Mouse (Mus musculus) telencephalon, adult 2 months (tissue): ENCODE results near the gene Smoc2.

Experiments used
- DNase-seq: peaks from one replicate; pipeline ENCODE4 v3.0.0-alpha.2; 2011; ENCODE audit warnings: low read depth, low spot score

Gene Smoc2

DNA sequence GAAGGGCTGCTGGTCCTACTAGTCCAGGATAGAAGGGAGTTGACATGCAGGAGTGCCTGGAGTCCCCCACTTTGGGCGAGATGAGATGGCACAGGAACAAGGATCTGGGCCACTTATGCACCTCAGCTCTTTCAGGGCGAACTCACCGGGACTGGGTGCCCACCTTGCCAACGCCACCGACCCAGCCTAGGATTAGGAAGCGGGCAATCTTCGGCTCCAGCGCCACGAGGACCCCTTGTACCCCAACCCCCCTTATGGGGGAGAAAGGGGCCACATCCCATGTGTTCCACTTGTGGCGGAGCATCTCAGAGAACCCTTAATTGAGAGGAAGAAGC lies 627 bp downstream of the Smoc2 start:
- no peak for DNase-seq

GRCm38 (mm10) chr17:14280425-14280833 lies 1.1 kb downstream of the Smoc2 start:
- DNase-seq, result no peak

- peak; percentile 18 for DNase-seq
Observed at GRCm38 (mm10) chr17:14288015-14288616, 8.8 kb downstream of the Smoc2 start.

GRCm38 (mm10) chr17:14293617-14294016 lies 14.3 kb downstream of the Smoc2 start:
- no peak for DNase-seq

DNA sequence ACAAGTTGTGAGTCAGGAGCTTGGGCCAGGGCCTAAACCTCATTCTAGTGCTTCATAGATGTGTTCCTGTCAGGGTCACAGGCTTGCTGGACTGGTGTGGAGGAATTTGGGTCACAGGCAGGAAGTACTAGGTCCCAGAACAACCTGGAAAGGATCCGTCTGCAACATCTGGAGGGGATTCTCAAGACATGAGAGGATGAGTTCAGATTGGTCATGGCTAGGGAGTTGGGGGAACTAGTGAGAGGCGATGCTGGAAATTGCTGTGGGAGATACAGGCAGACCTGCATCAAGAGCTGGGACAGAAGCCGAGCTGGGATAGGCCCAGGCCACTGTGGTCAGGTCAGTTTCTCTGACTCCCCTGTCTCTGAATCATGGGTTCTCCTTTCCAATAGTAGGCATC lies 15.8 kb downstream of the Smoc2 start:
- DNase-seq, result no peak

- DNase-seq, result no peak
Observed at GRCm38 (mm10) chr17:14300361-14300760, 21.1 kb downstream of the Smoc2 start.

DNA sequence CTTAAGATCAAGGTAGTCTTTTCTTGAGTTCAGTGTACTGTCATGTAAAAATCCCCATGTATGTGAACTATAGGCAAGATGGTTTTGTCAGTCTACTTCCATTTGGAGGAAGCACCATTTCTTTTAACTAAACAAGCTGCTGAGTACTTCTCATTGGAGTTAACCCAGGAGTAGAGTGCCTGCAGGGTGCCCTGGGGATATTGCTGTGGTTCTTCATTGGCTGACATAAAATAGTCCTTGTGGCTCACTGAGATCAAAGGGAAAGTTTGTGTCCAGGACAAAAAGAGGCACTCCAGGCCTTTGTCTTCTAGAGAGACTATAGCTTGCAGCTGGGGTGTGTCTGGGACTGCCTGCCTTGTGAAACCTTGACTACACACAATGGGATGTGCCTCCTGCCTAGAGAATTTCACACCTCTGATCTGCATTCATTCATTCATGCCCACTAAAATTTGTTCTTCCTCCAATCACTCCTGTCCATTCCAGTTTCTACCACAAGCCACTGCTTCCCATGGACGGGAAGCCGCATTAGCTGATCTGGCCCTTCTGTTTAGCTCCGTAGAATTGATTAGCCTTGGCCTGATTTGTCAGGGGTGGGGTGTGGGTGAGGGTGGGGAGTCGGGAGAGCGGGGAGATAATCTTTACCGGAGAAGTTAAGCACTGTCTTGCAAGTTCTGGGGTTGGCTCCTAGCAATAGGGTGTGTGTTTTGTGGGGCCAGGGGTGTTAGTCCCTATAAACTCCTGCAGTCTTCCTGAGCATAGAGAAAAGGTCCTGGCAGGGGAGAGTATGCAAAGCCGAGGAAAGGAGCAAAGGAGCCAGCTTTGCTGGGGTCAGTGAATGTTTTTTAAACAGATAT lies 22.4 kb downstream of the Smoc2 start:
- DNase-seq, result no peak

DNA sequence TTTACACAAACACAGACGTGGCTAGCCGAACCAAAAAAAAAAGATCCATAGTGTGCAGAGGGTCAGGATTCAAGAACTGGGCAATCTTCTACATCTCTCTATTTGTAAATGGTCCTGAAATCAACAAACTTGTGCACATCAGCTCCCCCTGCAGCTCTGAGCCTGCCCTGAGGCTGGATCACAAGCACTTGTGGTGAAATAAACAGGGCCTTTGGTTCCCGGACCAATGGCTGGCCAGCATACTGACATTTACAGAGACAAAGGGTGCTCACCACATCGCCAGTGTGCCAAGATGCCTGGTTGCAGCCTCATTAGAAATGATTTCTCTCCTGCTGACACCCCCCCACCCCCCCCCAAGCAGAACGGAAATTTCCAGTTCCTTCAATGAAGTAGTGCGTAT lies 23.1 kb downstream of the Smoc2 start:
- no peak for DNase-seq

GRCm38 (mm10) chr17:14303722-14304121 lies 24.4 kb downstream of the Smoc2 start:
- no peak for DNase-seq

- no peak for DNase-seq
Observed at GRCm38 (mm10) chr17:14309884-14310283, 30.6 kb downstream of the Smoc2 start.

DNA sequence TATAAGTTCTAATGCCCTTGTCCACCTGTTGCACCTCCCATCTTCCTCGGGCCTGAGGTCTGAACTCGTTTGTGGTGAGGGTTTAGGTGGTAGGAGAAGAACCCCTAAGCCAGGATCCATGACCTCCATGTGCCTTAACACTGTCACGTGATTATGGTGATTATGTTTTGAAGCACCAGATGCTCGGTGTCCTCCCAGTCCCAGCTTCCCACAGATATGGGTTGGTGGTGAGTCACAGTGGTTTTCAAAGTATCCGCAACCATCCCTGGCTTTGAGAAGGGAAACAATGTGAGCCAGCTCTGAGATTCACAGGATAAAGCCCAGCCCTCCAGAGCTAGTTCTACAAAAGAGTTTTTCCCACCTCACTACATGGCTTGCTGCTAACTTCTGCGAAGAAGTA lies 33.1 kb downstream of the Smoc2 start:
- no peak for DNase-seq

DNA sequence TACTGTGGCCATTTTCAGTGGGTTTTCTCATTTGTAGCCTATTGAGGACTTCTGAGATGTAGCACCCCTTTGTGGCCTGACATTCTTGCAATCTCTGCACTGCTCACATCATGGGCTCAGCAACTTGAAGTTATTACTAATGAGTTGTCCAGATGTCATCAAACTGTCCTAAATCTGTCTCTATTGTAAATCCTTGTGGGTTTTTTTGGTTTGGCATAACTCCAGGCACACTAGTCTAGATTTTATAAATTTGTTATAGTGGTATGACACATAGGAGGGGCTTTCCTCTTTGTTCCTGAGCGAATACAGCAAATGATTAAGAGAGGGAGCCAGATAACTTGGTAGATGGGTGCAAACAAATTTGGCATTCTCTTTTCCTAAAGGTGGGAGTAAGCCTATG lies 35.0 kb downstream of the Smoc2 start:
- DNase-seq, result no peak

DNA sequence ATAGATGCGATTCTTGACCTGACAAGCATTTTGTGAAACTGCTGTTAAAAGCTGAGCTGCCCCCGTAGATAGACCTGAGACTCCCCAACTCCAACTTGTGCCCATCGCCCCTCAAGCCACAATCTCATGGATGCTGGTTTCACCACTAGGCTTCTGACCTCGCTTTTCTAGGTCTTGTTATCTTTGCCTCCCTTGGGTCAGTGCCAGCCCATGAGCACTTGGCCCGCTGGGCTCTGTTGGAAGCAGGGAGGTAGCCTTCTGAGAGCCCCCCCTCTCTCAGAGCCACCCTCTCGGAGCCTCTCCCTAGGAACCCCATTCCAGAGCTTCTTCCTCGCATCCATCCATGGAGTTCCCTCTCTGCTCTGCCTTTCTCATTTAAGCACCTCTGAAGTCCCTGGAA lies 37.2 kb downstream of the Smoc2 start:
- no peak for DNase-seq

GRCm38 (mm10) chr17:14317439-14317838 lies 38.1 kb downstream of the Smoc2 start:
- DNase-seq, result no peak

DNA sequence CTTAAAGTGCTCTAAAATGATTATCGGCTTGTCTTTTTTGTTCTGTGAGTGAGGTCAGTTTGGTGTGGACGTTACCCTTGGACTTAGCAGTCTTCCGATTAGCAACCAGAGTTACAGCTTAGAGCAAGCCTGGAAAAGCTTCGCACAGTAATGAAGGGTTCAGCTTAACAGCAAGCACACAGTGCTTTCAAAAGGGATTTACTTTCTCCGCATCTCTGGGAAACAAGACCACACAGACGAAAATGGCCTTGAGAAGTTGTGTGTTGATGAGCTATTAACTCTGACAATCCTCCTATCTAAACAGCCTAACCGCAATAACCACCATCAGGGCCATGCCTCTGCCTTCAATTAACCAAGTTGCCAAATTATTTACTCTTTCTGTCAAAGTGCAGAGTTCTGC lies 46.9 kb downstream of the Smoc2 start:
- DNase-seq, result no peak

- DNase-seq, result no peak
Observed at GRCm38 (mm10) chr17:14328037-14328436, 48.7 kb downstream of the Smoc2 start.

- no peak for DNase-seq
Observed at GRCm38 (mm10) chr17:14330498-14330897, 51.2 kb downstream of the Smoc2 start.

- DNase-seq, result no peak
Observed at GRCm38 (mm10) chr17:14339932-14340557, 60.7 kb downstream of the Smoc2 start.

DNA sequence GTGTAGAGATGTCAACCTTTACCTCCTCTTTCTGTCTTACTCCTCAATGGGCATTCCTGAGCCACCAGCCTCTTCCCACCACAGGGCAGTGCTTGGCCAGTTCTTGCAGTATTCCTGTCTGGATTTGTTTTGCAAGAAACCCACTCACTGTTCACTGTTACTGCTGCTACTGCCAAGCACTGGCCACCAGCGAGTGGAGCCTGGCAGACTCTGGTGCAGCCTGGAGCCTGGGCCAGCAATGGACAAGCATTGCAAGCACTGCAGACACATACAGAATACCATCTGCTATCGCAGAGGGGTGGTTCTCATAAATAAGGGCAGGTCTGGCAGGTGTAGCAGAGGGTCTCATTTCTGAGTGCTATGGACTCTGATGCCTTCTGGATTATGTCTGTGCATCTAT lies 61.4 kb downstream of the Smoc2 start:
- DNase-seq, result no peak

DNA sequence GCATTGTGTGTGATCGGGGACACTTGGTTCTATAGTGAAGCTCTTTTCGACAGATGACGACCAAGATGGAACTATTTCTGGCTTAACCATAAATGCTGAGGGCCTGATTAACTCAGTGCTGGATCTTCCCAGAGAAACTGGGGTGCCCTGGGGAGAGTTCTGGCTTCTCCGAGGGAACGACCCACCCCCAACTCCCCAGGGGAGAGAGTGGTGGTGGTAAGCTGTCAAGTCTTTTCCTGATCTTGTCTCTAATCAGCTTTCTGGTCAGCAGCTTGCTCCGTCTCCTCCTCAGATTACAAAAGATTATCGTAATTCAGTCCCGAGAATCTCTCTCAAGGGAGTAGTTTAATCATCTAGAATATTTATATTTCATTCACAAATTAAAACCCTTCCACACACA lies 63.2 kb downstream of the Smoc2 start:
- no peak for DNase-seq

DNA sequence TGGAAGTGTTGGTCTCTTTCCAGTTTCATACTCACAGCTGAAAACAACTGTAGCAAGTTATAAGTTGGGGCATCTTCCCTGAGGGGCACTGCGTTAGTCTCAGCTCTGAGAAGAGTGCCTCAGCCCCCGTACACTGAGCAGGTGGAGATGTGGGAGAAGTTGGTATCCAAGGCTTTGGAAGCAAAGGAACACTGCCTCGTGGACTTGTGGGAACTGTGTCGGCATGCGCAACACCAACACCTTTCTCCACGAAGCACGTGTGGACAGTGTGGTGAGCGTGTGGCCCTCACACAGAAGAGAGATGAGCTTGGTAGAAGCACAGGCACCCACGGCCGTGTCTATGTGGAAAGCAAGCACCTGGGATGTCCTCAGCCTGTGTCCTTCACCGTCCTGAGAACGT lies 64.1 kb downstream of the Smoc2 start:
- no peak for DNase-seq

- DNase-seq, result no peak
Observed at GRCm38 (mm10) chr17:14345556-14345955, 66.2 kb downstream of the Smoc2 start.

GRCm38 (mm10) chr17:14346891-14347290 lies 67.6 kb downstream of the Smoc2 start:
- DNase-seq, result no peak
